Mouse (Mus musculus) adrenal gland, postnatal 36 days (tissue): ENCODE measurements around the gene Gabrg3. TPM values are rescaled to one million over a fixed set of nuclear protein-coding genes. Genes with fewer than 3 reads are reported as not detected.

Experiments
- total RNA-seq, 2 experiments: library from RNA; stranded (reverse); gene quantifications; 2 replicates each; pipeline ENCODE4 v1.2.3; 2021

Gabrg3 gene
- total RNA-seq, 2 experiments from 2014 or later: 2.1 to 3.6 TPM

Other genes starting within 250 kb of the Gabrg3 start
- 1 to 10 TPM; 7.8 to 9.5 TPM for gene Gabrb3, start 32.5 kb upstream of the Gabrg3 start, total RNA-seq
- gene Gabra5, start 122.9 kb upstream of the Gabrg3 start, total RNA-seq: not detected